Mouse (Mus musculus) midbrain, embryonic 16.5 days (tissue): ENCODE measurements around the gene Atf3. TPM values are rescaled to one million over a fixed set of nuclear protein-coding genes. Genes with fewer than 3 reads are reported as not detected.

Experiments used
- ATAC-seq: fragments of 200-750 bp; cut with Nextera tagmentation; 2 replicates; pipeline ENCODE4 v1.8.0; 2017; ENCODE audit warnings: moderate TSS enrichment
- H3K27ac ChIP-seq: fragments of 300-500 bp; sonication (generic); 2 replicates; pipeline ENCODE4 v1.5.1; 2014; ENCODE audit warnings: mild to moderate bottlenecking, low read length, mixed read lengths
- H3K27me3 ChIP-seq: fragments of 300-500 bp; sonication (generic); 2 replicates; pipeline ENCODE4 v1.6.1; 2014; ENCODE audit warnings: low read depth, low read length, mixed read lengths; ENCODE audit not compliant: control insufficient read depth, insufficient read depth
- H3K36me3 ChIP-seq: fragments of 300-500 bp; sonication (generic); 2 replicates; pipeline ENCODE4 v1.6.1; 2014; ENCODE audit warnings: mild to moderate bottlenecking, low read length, moderate library complexity, mixed read lengths; ENCODE audit not compliant: control insufficient read depth, insufficient read depth
- H3K4me1 ChIP-seq: fragments of 300-500 bp; sonication (generic); 2 replicates; pipeline ENCODE4 v1.6.1; 2014; ENCODE audit warnings: mild to moderate bottlenecking, low read length, mixed read lengths; ENCODE audit not compliant: control insufficient read depth, insufficient read depth
- H3K4me2 ChIP-seq: fragments of 300-500 bp; sonication (generic); 2 replicates; pipeline ENCODE4 v1.6.1; 2014; ENCODE audit warnings: mild to moderate bottlenecking, low read length, mixed read lengths
- H3K4me3 ChIP-seq: fragments of 300-500 bp; sonication (generic); 2 replicates; pipeline ENCODE4 v1.5.1; 2014; ENCODE audit warnings: low read depth, mild to moderate bottlenecking, low read length, moderate library complexity, mixed read lengths
- H3K9ac ChIP-seq: fragments of 300-500 bp; sonication (generic); 2 replicates; pipeline ENCODE4 v1.6.1; 2014; ENCODE audit warnings: low read depth, low read length, mixed read lengths
- H3K9me3 ChIP-seq: fragments of 300-500 bp; sonication (generic); replicated peaks from 2 replicates; pipeline ENCODE4 v1.6.1; 2014; ENCODE audit warnings: mild to moderate bottlenecking, low read length, mixed read lengths; ENCODE audit not compliant: control insufficient read depth, poor library complexity, severe bottlenecking
- WGBS: fragments of 180-500 bp; shearing (Covaris S2); extraction: QIAGEN DNeasy Blood & Tissue Kit; methylation state at CpG from one replicate; pipeline ENCODE4 v1.1.7; 2014; 5-methylcytosine and 5-hydroxymethylcytosine counted together
- polyA plus RNA-seq: library from polyadenylated mRNA; unstranded; fragments of >200 nt; fragmentation: Nextera tagmentation; extraction: Ambion mirVana; gene quantifications from 2 replicates; pipeline ENCODE4 v1.2.1, GENCODE M21; 2015

Atf3 gene
- polyA plus RNA-seq, 1 experiment from 2014 or later, result 1.6 TPM

GRCm38 (mm10) chr1:191204876-191205275 lies 13.0 kb downstream of the Atf3 start:
- H3K4me1 ChIP-seq, result no peaks in the 10 kb centered on the region

GRCm38 (mm10) chr1:191203496-191203895 lies 14.3 kb downstream of the Atf3 start:
- Histone ChIP-seq H3K27me3 (no peaks in the 10 kb centered on the region), H3K9ac (no peak overlapping the region), H3K27ac (no peak overlapping the region), H3K9me3 (no peaks in the 10 kb centered on the region), H3K4me1 (no peaks in the 10 kb centered on the region), H3K36me3 (no peaks in the 10 kb centered on the region), H3K4me3 (no peak overlapping the region), H3K4me2 (no peak overlapping the region)
- no peak for ATAC-seq
- 79% methylated on average over 2 of the region's 2 CpGs for WGBS

More at GRCm38 (mm10) chr1:191204876-191205275, 13.0 kb downstream of the Atf3 start:
- ATAC-seq, result no peak
- WGBS, result 80% methylated on average over 5 of the region's 5 CpGs
- no peaks in the 10 kb centered on the region for H3K36me3 ChIP-seq
- H3K9ac ChIP-seq, result no peak overlapping the region
- no peaks in the 10 kb centered on the region for H3K27me3 ChIP-seq
- no peaks in the 10 kb centered on the region for H3K9me3 ChIP-seq
- no peak overlapping the region for H3K27ac ChIP-seq
- H3K4me3 ChIP-seq, result no peak overlapping the region
- no peak overlapping the region for H3K4me2 ChIP-seq

- Histone ChIP-seq H3K4me1 (no peaks in the 10 kb centered on the region), H3K36me3 (no peaks in the 10 kb centered on the region), H3K27me3 (no peaks in the 10 kb centered on the region), H3K9ac (no peak overlapping the region), H3K9me3 (no peaks in the 10 kb centered on the region), H3K27ac (no peak overlapping the region), H3K4me2 (no peak overlapping the region), H3K4me3 (no peak overlapping the region)
- ATAC-seq, result no peak
- 84% methylated on average over 11 of the region's 11 CpGs for WGBS
Measured at GRCm38 (mm10) chr1:191202208-191202952, 15.5 kb downstream of the Atf3 start.

- H3K9me3 ChIP-seq, result no peaks in the 10 kb centered on the region
- H3K36me3 ChIP-seq, result no peaks in the 10 kb centered on the region
- H3K4me1 ChIP-seq, result no peaks in the 10 kb centered on the region
- no peak overlapping the region for H3K4me2 ChIP-seq
- no peak overlapping the region for H3K4me3 ChIP-seq
- H3K27ac ChIP-seq, result no peak overlapping the region
- WGBS, result 89% methylated on average over 9 of the region's 9 CpGs
- no peaks in the 10 kb centered on the region for H3K27me3 ChIP-seq
- no peak for ATAC-seq
- H3K9ac ChIP-seq, result no peak overlapping the region
Measured at GRCm38 (mm10) chr1:191200816-191201602, 16.8 kb downstream of the Atf3 start.

- Histone ChIP-seq H3K27me3 (no peaks in the 10 kb centered on the region), H3K36me3 (no peaks in the 10 kb centered on the region), H3K9ac (no peak overlapping the region), H3K4me2 (no peak overlapping the region), H3K9me3 (no peaks in the 10 kb centered on the region), H3K27ac (no peak overlapping the region), H3K4me3 (no peak overlapping the region), H3K4me1 (no peaks in the 10 kb centered on the region)
- 84% methylated on average over 7 of the region's 7 CpGs for WGBS
- ATAC-seq, result no peak
Measured at GRCm38 (mm10) chr1:191197916-191198315, 19.9 kb downstream of the Atf3 start.

GRCm38 (mm10) chr1:191196016-191196415 lies 21.8 kb downstream of the Atf3 start:
- Histone ChIP-seq H3K4me3 (no peak overlapping the region), H3K9me3 (no peaks in the 10 kb centered on the region), H3K4me1 (no peaks in the 10 kb centered on the region), H3K36me3 (no peaks in the 10 kb centered on the region), H3K9ac (no peak overlapping the region), H3K27me3 (no peaks in the 10 kb centered on the region), H3K27ac (no peak overlapping the region), H3K4me2 (no peak overlapping the region)
- WGBS, result 93% methylated on average over 6 of the region's 6 CpGs
- ATAC-seq, result no peak

GRCm38 (mm10) chr1:191193657-191194424 lies 24.0 kb downstream of the Atf3 start:
- Histone ChIP-seq H3K36me3 (no peaks in the 10 kb centered on the region), H3K27me3 (no peaks in the 10 kb centered on the region), H3K27ac (no peak overlapping the region), H3K4me2 (no peak overlapping the region), H3K4me3 (no peak overlapping the region), H3K9me3 (no peaks in the 10 kb centered on the region), H3K9ac (no peak overlapping the region), H3K4me1 (no peaks in the 10 kb centered on the region)
- no peak for ATAC-seq
- 59% methylated on average over 14 of the region's 14 CpGs for WGBS

- WGBS, result 84% methylated on average over 6 of the region's 6 CpGs
- ATAC-seq, result no peak
Measured at GRCm38 (mm10) chr1:191192751-191193150, 25.1 kb downstream of the Atf3 start.

More at GRCm38 (mm10) chr1:191192751-191193150, 25.1 kb downstream of the Atf3 start:
- Histone ChIP-seq H3K4me3 (no peak overlapping the region), H3K27me3 (no peaks in the 10 kb centered on the region), H3K36me3 (no peaks in the 10 kb centered on the region), H3K4me1 (no peaks in the 10 kb centered on the region), H3K9me3 (no peaks in the 10 kb centered on the region), H3K27ac (no peak overlapping the region), H3K9ac (no peak overlapping the region), H3K4me2 (no peak overlapping the region)
